Mouse (Mus musculus) 3134 (cell line): Measurements from ENCODE around the gene Abhd4.
A peak's percentile ranks its signal among the peaks of the same experiment; 100 is the strongest.

Experiments
- DNase-seq: peaks from one replicate; pipeline ENCODE4 v3.0.0-alpha.2; 2011; ENCODE audit warnings: low spot score; ENCODE audit not compliant: insufficient read length; ENCODE audit errors: extremely low read depth

The Abhd4 gene

GRCm38 (mm10) chr14:54235825-54236540, 18.0 kb upstream of the Abhd4 start:
- no peak for DNase-seq

GRCm38 (mm10) chr14:54236881-54237280, 17.1 kb upstream of the Abhd4 start:
- no peak for DNase-seq

GRCm38 (mm10) chr14:54239002-54239736, 14.8 kb upstream of the Abhd4 start:
- peak; percentile 30 for DNase-seq

- DNase-seq, result no peak
Observed at GRCm38 (mm10) chr14:54240542-54240941, 13.4 kb upstream of the Abhd4 start.

- DNase-seq, result no peak
Observed at GRCm38 (mm10) chr14:54244183-54244582, 9.8 kb upstream of the Abhd4 start.

- DNase-seq, result no peak
Observed at GRCm38 (mm10) chr14:54246232-54246631, 7.8 kb upstream of the Abhd4 start.

- no peak for DNase-seq
Observed at GRCm38 (mm10) chr14:54249326-54249725, 4.7 kb upstream of the Abhd4 start.

- DNase-seq, result no peak
Observed at GRCm38 (mm10) chr14:54250122-54250521, 3.9 kb upstream of the Abhd4 start.

GRCm38 (mm10) chr14:54254670-54255202, 748 bp downstream of the Abhd4 start:
- DNase-seq, result no peak

- no peak for DNase-seq
Observed at GRCm38 (mm10) chr14:54258131-54258670, 4.2 kb downstream of the Abhd4 start.

- peak; percentile 94 for DNase-seq
Observed at GRCm38 (mm10) chr14:54259003-54259721, 5.2 kb downstream of the Abhd4 start.

- peak; percentile 18 for DNase-seq
Observed at GRCm38 (mm10) chr14:54259722-54260085, 5.7 kb downstream of the Abhd4 start.

- DNase-seq, result peak; percentile 24
Observed at GRCm38 (mm10) chr14:54260196-54260595, 6.2 kb downstream of the Abhd4 start.

- no peak for DNase-seq
Observed at GRCm38 (mm10) chr14:54261386-54261785, 7.4 kb downstream of the Abhd4 start.

- no peak for DNase-seq
Observed at GRCm38 (mm10) chr14:54262622-54263021, 8.6 kb downstream of the Abhd4 start.

GRCm38 (mm10) chr14:54263099-54263498, 9.1 kb downstream of the Abhd4 start:
- no peak for DNase-seq

- DNase-seq, result no peak
Observed at GRCm38 (mm10) chr14:54264231-54264630, 10.2 kb downstream of the Abhd4 start.

GRCm38 (mm10) chr14:54265093-54265492, 11.1 kb downstream of the Abhd4 start:
- DNase-seq, result no peak

GRCm38 (mm10) chr14:54265951-54266350, 12.0 kb downstream of the Abhd4 start:
- no peak for DNase-seq

GRCm38 (mm10) chr14:54267966-54268365, 14.0 kb downstream of the Abhd4 start:
- no peak for DNase-seq

- no peak for DNase-seq
Observed at GRCm38 (mm10) chr14:54269566-54269965, 15.6 kb downstream of the Abhd4 start.
